Mouse (Mus musculus): Measurements from ENCODE around the gene Spata25.

GRCm38 (mm10) chr2:164786388-164786885 is 41.9 kb downstream of the Spata25 start:
- TF ChIP-seq CTCF (IDR thresholded peaks at IDR 0.05; ENCODE audit: low read depth) (no peak), EP300 (optimal IDR thresholded peaks at IDR 0.05) (no peak)
